Mouse (Mus musculus): ENCODE measurements around the gene Flt3. TPM values are rescaled to one million over a fixed set of nuclear protein-coding genes. Genes with fewer than 3 reads are reported as not detected.

The Flt3 gene
- 2.8 and 3.9 TPM in 2 replicates for polyA plus RNA-seq (2012; rRNA removed; ENCODE audit: low replicate concordance)

GRCm38 (mm10) chr5:147399843-147400504 is at the start of gene Flt3:
Flt3 (minus strand) TSS chr5:147400489.

GRCm38 (mm10) chr5:147429535-147430305 is 29.4 kb upstream of the Flt3 start, which contains the start of gene Pan3:
Pan3 (plus strand) TSS chr5:147430161.

GRCm38 (mm10) chr5:147322183-147322582 is 78.1 kb downstream of the Flt3 start, which contains the start of gene Urad:
Urad (minus strand) TSS chr5:147322440.

GRCm38 (mm10) chr5:147306638-147307397 is 93.5 kb downstream of the Flt3 start, which contains the start of gene Cdx2:
Cdx2 (minus strand) TSS chr5:147307270.

Other genes starting within 250 kb of the Flt3 start
- gene Gsx1, start 211.8 kb downstream of the Flt3 start, polyA plus RNA-seq (2012; rRNA removed; ENCODE audit: low replicate concordance), result not detected in 2 replicates
- gene Pdx1, start 130.5 kb downstream of the Flt3 start, polyA plus RNA-seq (2012; rRNA removed; ENCODE audit: low replicate concordance), result not detected in 2 replicates
- gene Cdx2, start 93.2 kb downstream of the Flt3 start, polyA plus RNA-seq (2012; rRNA removed; ENCODE audit: low replicate concordance), result not detected in 2 replicates
- 0.76 TPM in 1 of 2 replicates, not detected in the other for gene Urad, start 78.0 kb downstream of the Flt3 start, polyA plus RNA-seq (2012; rRNA removed; ENCODE audit: low replicate concordance)
- gene Pan3, start 29.7 kb upstream of the Flt3 start, polyA plus RNA-seq (2012; rRNA removed; ENCODE audit: low replicate concordance), result 24.8 and 66.3 TPM in 2 replicates